Mouse (Mus musculus): ENCODE results near the gene Uvrag. TPM values are rescaled to one million over a fixed set of nuclear protein-coding genes. Genes with fewer than 3 reads are reported as not detected.

The Uvrag gene
- polyA plus RNA-seq, 1 experiment: 74.6 TPM

- no peaks in the 10 kb centered on the region for H3K27me3 ChIP-seq (ENCODE audit: control insufficient read depth, insufficient read depth, low read length)
- peaks cover 10% of the 10 kb centered on the region for H3K4me1 ChIP-seq (replicated peaks; ENCODE audit: control insufficient read depth, insufficient read depth, low read length)
- no peak overlapping the region for H3K4me3 ChIP-seq (ENCODE audit: control insufficient read depth, insufficient read depth, low read length)
- H3K27ac ChIP-seq (ENCODE audit: control insufficient read depth, insufficient read depth, low read length): no peak overlapping the region
- no peak for DNase-seq
- TF ChIP-seq CTCF (IDR thresholded peaks at IDR 0.05; ENCODE audit: borderline replicate concordance, control insufficient read depth, extremely low read depth, insufficient read depth, low read length, poor library complexity): no peak
- TF ChIP-seq POLR2A (IDR thresholded peaks at IDR 0.05; ENCODE audit: control insufficient read depth, extremely low read depth, insufficient read depth, low read length, poor library complexity): no peak
- H3K36me3 ChIP-seq (ENCODE audit: control insufficient read depth, insufficient read depth, low read length): peaks cover 8% of the 10 kb centered on the region
- 92% methylated on average over 16 of the region's 16 CpGs for WGBS
Observed at GRCm38 (mm10) chr7:99114006-99114726, 26.8 kb downstream of the Uvrag start.

- no peak for TF ChIP-seq CTCF (IDR thresholded peaks at IDR 0.05; ENCODE audit: borderline replicate concordance, control insufficient read depth, extremely low read depth, insufficient read depth, low read length, poor library complexity)
- no peak for TF ChIP-seq POLR2A (IDR thresholded peaks at IDR 0.05; ENCODE audit: control insufficient read depth, extremely low read depth, insufficient read depth, low read length, poor library complexity)
- Histone ChIP-seq H3K4me3 (ENCODE audit: control insufficient read depth, insufficient read depth, low read length) (no peak overlapping the region), H3K27me3 (ENCODE audit: control insufficient read depth, insufficient read depth, low read length) (no peaks in the 10 kb centered on the region), H3K4me1 (replicated peaks; ENCODE audit: control insufficient read depth, insufficient read depth, low read length) (peaks cover 10% of the 10 kb centered on the region), H3K27ac (ENCODE audit: control insufficient read depth, insufficient read depth, low read length) (no peak overlapping the region), H3K36me3 (ENCODE audit: control insufficient read depth, insufficient read depth, low read length) (no peaks in the 10 kb centered on the region)
- DNase-seq: no peak
- 65% methylated on average over 3 of the region's 3 CpGs for WGBS
Observed at GRCm38 (mm10) chr7:99107566-99107965, 33.4 kb downstream of the Uvrag start.

GRCm38 (mm10) chr7:99106714-99107270 is 34.1 kb downstream of the Uvrag start:
- DNase-seq: no peak
- no peaks in the 10 kb centered on the region for H3K27me3 ChIP-seq (ENCODE audit: control insufficient read depth, insufficient read depth, low read length)
- 89% methylated on average over 4 of the region's 4 CpGs for WGBS
- H3K4me3 ChIP-seq (ENCODE audit: control insufficient read depth, insufficient read depth, low read length): no peak overlapping the region
- TF ChIP-seq CTCF (IDR thresholded peaks at IDR 0.05; ENCODE audit: borderline replicate concordance, control insufficient read depth, extremely low read depth, insufficient read depth, low read length, poor library complexity): no peak
- TF ChIP-seq POLR2A (IDR thresholded peaks at IDR 0.05; ENCODE audit: control insufficient read depth, extremely low read depth, insufficient read depth, low read length, poor library complexity): no peak
- no peaks in the 10 kb centered on the region for H3K36me3 ChIP-seq (ENCODE audit: control insufficient read depth, insufficient read depth, low read length)
- H3K4me1 ChIP-seq (replicated peaks; ENCODE audit: control insufficient read depth, insufficient read depth, low read length): peaks cover 14% of the 10 kb centered on the region
- no peak overlapping the region for H3K27ac ChIP-seq (ENCODE audit: control insufficient read depth, insufficient read depth, low read length)

- Histone ChIP-seq H3K27ac (ENCODE audit: control insufficient read depth, insufficient read depth, low read length) (no peak overlapping the region), H3K27me3 (ENCODE audit: control insufficient read depth, insufficient read depth, low read length) (no peaks in the 10 kb centered on the region), H3K4me1 (replicated peaks; ENCODE audit: control insufficient read depth, insufficient read depth, low read length) (peaks cover 14% of the 10 kb centered on the region), H3K36me3 (ENCODE audit: control insufficient read depth, insufficient read depth, low read length) (peaks cover 21% of the 10 kb centered on the region), H3K4me3 (ENCODE audit: control insufficient read depth, insufficient read depth, low read length) (no peak overlapping the region)
- TF ChIP-seq POLR2A (IDR thresholded peaks at IDR 0.05; ENCODE audit: control insufficient read depth, extremely low read depth, insufficient read depth, low read length, poor library complexity) (no peak), CTCF (IDR thresholded peaks at IDR 0.05; ENCODE audit: borderline replicate concordance, control insufficient read depth, extremely low read depth, insufficient read depth, low read length, poor library complexity) (no peak)
- 70% methylated on average over 11 of the region's 11 CpGs for WGBS
- no peak for DNase-seq
Observed at GRCm38 (mm10) chr7:99101767-99102593, 39.0 kb downstream of the Uvrag start.

- peaks cover 21% of the 10 kb centered on the region for H3K36me3 ChIP-seq (ENCODE audit: control insufficient read depth, insufficient read depth, low read length)
- no peaks in the 10 kb centered on the region for H3K27me3 ChIP-seq (ENCODE audit: control insufficient read depth, insufficient read depth, low read length)
- DNase-seq: no peak
- peaks cover 14% of the 10 kb centered on the region for H3K4me1 ChIP-seq (replicated peaks; ENCODE audit: control insufficient read depth, insufficient read depth, low read length)
- WGBS: 90% methylated on average over 2 of the region's 2 CpGs
- no peak overlapping the region for H3K4me3 ChIP-seq (ENCODE audit: control insufficient read depth, insufficient read depth, low read length)
- no peak overlapping the region for H3K27ac ChIP-seq (ENCODE audit: control insufficient read depth, insufficient read depth, low read length)
- TF ChIP-seq POLR2A (IDR thresholded peaks at IDR 0.05; ENCODE audit: control insufficient read depth, extremely low read depth, insufficient read depth, low read length, poor library complexity): no peak
- no peak for TF ChIP-seq CTCF (IDR thresholded peaks at IDR 0.05; ENCODE audit: borderline replicate concordance, control insufficient read depth, extremely low read depth, insufficient read depth, low read length, poor library complexity)
Observed at GRCm38 (mm10) chr7:99101076-99101475, 39.9 kb downstream of the Uvrag start.

GRCm38 (mm10) chr7:99100573-99100972 is 40.4 kb downstream of the Uvrag start:
- WGBS: 94% methylated on average over 8 of the region's 8 CpGs
- no peak overlapping the region for H3K27ac ChIP-seq (ENCODE audit: control insufficient read depth, insufficient read depth, low read length)
- no peak for DNase-seq

More at GRCm38 (mm10) chr7:99100573-99100972, 40.4 kb downstream of the Uvrag start:
- H3K36me3 ChIP-seq (ENCODE audit: control insufficient read depth, insufficient read depth, low read length): peaks cover 21% of the 10 kb centered on the region
- TF ChIP-seq POLR2A (IDR thresholded peaks at IDR 0.05; ENCODE audit: control insufficient read depth, extremely low read depth, insufficient read depth, low read length, poor library complexity) (no peak), CTCF (IDR thresholded peaks at IDR 0.05; ENCODE audit: borderline replicate concordance, control insufficient read depth, extremely low read depth, insufficient read depth, low read length, poor library complexity) (no peak)
- H3K4me1 ChIP-seq (replicated peaks; ENCODE audit: control insufficient read depth, insufficient read depth, low read length): peaks cover 14% of the 10 kb centered on the region
- H3K4me3 ChIP-seq (ENCODE audit: control insufficient read depth, insufficient read depth, low read length): no peak overlapping the region
- no peaks in the 10 kb centered on the region for H3K27me3 ChIP-seq (ENCODE audit: control insufficient read depth, insufficient read depth, low read length)

All from thymus, adult 2 months (tissue).